Mouse (Mus musculus): Measurements from ENCODE around the gene Lama2. TPM values are rescaled to one million over a fixed set of nuclear protein-coding genes. Genes with fewer than 3 reads are reported as not detected.
A peak's percentile ranks its signal among the peaks of the same experiment; 100 is the strongest.

Lama2 gene
- polyA plus RNA-seq, 2 experiments = 14.6 to 20.5 TPM

DNA sequence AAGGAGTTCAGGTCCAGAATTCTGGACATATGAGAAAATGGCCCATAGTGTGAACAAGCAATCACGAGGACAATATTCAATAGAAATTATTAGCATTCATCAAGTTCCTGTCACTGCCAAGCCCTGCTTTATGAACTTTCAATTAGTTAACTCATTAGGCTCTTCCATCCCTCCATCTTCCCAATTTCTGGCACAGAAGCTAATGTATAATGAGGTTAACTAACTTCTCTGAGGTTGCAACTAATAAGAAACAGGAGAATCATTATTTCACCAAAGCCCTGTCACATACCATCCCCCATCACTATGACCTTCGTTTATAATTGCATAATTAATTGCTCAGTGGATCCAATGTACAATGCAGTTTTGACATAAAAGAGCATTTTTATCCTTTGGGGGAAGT is 16.2 kb upstream of the Lama2 start:
- Histone ChIP-seq H3K36me3 (ENCODE audit: control insufficient read depth, insufficient read depth, low read length) (no peaks in the 10 kb centered on the region), H3K9me3 (ENCODE audit: control insufficient read depth, low read length) (no peaks in the 10 kb centered on the region), H3K4me2 (replicated peaks; ENCODE audit: low read depth, low read length, severe bottlenecking) (no peak overlapping the region), H3K27ac (replicated peaks; ENCODE audit: low read depth, low read length) (no peak overlapping the region), H3K27me3 (ENCODE audit: control insufficient read depth, insufficient read depth, low read length) (no peaks in the 10 kb centered on the region), H3K9ac (ENCODE audit: low read depth, low read length, severe bottlenecking) (no peak overlapping the region), H3K4me1 (ENCODE audit: control insufficient read depth, insufficient read depth, low read length) (no peaks in the 10 kb centered on the region), H3K4me3 (replicated peaks; ENCODE audit: low read length) (no peak overlapping the region)
- ATAC-seq (ENCODE audit: low FRiP score, low read depth) = no peak
- DNase-seq (ENCODE audit: low spot score) = no peak
- TF ChIP-seq POLR2A (IDR thresholded peaks at IDR 0.05; ENCODE audit: borderline replicate concordance, extremely low read depth, insufficient read depth, insufficient read length) = no peak
- 51% methylated on average over 2 of the region's 2 CpGs for WGBS

DNA sequence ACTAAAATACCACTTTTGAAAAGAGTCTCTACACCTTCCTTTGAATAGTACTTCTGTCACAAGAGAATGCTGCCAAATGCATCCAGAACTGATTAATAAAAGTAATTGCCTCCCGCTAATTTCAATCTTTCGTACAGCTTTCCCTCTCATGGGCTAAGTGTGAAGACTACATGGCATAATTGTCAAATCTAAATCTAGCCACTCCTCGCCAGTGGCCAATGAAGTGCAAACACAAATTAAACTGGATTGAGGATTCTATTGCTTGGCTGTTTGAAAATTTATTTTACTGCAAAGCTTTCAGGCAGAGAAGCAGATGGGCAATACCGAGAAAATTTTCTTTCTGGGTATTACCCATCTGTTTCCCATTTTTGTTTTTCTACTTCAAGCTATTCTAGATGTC is 11.4 kb upstream of the Lama2 start:
- no peaks in the 10 kb centered on the region for H3K4me1 ChIP-seq (ENCODE audit: control insufficient read depth, insufficient read depth, low read length)
- TF ChIP-seq POLR2A (IDR thresholded peaks at IDR 0.05; ENCODE audit: borderline replicate concordance, extremely low read depth, insufficient read depth, insufficient read length) = no peak
- no peak overlapping the region for H3K27ac ChIP-seq (replicated peaks; ENCODE audit: low read depth, low read length)
- 69% methylated on average over 4 of the region's 4 CpGs for WGBS
- H3K9ac ChIP-seq (ENCODE audit: low read depth, low read length, severe bottlenecking) = no peak overlapping the region
- no peak for DNase-seq (ENCODE audit: low spot score)
- no peak overlapping the region for H3K4me2 ChIP-seq (replicated peaks; ENCODE audit: low read depth, low read length, severe bottlenecking)
- no peak for ATAC-seq (ENCODE audit: low FRiP score, low read depth)
- no peak overlapping the region for H3K4me3 ChIP-seq (replicated peaks; ENCODE audit: low read length)
- no peaks in the 10 kb centered on the region for H3K9me3 ChIP-seq (ENCODE audit: control insufficient read depth, low read length)
- H3K36me3 ChIP-seq (ENCODE audit: control insufficient read depth, insufficient read depth, low read length) = no peaks in the 10 kb centered on the region
- H3K27me3 ChIP-seq (ENCODE audit: control insufficient read depth, insufficient read depth, low read length) = no peaks in the 10 kb centered on the region

DNA sequence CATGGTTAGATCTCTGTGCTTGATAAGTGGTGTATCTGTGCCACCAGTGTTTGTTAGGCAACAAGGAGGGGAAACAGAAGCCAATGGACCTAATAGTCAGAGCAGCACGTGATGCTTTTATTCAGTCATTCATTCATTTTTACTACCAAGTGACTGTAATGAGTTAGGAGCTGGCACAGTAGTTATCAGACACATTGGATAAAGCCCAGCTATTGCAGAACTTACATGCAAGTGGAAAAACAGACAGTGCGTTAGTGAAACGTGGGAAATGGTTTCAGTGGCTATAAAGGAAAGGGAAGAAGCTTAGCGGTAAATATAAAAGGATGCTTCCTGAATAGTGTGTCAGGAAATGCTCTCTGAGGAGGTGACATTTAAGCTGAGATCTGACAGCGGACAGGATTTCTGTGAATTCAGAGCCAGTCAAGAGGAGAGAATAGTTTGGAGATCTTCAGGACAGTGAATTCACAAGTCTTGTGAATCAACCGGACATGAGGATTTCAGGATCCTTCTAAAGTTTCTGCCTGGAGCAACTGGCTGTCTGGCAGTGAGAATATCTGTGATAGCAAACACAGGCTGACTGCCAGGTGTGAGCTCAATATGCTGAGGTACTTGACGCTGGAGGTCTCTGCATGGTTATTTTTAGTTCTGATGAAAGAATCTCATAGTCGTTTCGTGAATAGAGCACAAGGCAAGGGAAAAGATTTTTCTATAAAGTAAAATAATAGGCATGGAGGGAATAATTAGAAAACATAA is 2.3 kb upstream of the Lama2 start:
- no peaks in the 10 kb centered on the region for H3K36me3 ChIP-seq (ENCODE audit: control insufficient read depth, insufficient read depth, low read length)
- no peak overlapping the region for H3K27ac ChIP-seq (replicated peaks; ENCODE audit: low read depth, low read length)
- TF ChIP-seq POLR2A (IDR thresholded peaks at IDR 0.05; ENCODE audit: borderline replicate concordance, extremely low read depth, insufficient read depth, insufficient read length) = no peak
- DNase-seq (ENCODE audit: low spot score) (peak; percentile 45), ATAC-seq (ENCODE audit: low FRiP score, low read depth) (0 out of 2 replicates have a peak, but pooled peaks have one; percentile 41)
- H3K4me3 ChIP-seq (replicated peaks; ENCODE audit: low read length) = no peak overlapping the region
- WGBS = 50% methylated on average over 9 of the region's 9 CpGs
- H3K4me2 ChIP-seq (replicated peaks; ENCODE audit: low read depth, low read length, severe bottlenecking) = no peak overlapping the region
- no peaks in the 10 kb centered on the region for H3K27me3 ChIP-seq (ENCODE audit: control insufficient read depth, insufficient read depth, low read length)
- no peaks in the 10 kb centered on the region for H3K9me3 ChIP-seq (ENCODE audit: control insufficient read depth, low read length)
- no peak overlapping the region for H3K9ac ChIP-seq (ENCODE audit: low read depth, low read length, severe bottlenecking)
- H3K4me1 ChIP-seq (ENCODE audit: control insufficient read depth, insufficient read depth, low read length) = 0 out of 2 replicates have a peak, but pooled peaks cover 6% of the 10 kb centered on the region

DNA sequence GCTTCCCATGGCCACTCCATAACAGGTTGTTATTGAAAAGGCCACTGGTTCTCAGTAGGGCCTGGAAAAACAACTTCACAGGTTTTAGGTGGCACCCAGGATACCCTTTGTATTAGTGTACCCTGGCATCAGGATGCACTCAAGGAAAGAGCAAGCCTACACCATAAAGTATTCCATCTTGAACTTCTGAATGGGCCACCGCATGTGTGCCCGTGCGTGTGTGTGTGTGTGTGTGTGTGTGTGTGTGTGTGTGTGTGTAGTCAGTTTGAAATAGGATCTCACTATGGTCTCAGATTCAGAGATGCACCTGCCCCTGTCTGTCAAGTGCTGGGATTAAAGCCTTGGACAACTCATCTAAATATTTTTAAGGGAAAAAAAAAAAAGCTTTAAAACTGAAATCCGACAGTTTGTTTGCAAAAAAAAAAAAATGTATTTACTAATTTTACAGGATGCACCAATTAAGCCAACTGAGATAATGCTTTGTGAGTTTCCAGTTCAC is 2.0 kb downstream of the Lama2 start:
- TF ChIP-seq POLR2A (IDR thresholded peaks at IDR 0.05; ENCODE audit: borderline replicate concordance, extremely low read depth, insufficient read depth, insufficient read length) = no peak
- H3K4me2 ChIP-seq (replicated peaks; ENCODE audit: low read depth, low read length, severe bottlenecking) = no peak overlapping the region
- H3K9ac ChIP-seq (ENCODE audit: low read depth, low read length, severe bottlenecking) = no peak overlapping the region
- no peaks in the 10 kb centered on the region for H3K36me3 ChIP-seq (ENCODE audit: control insufficient read depth, insufficient read depth, low read length)
- 76% methylated on average over 4 of the region's 4 CpGs for WGBS
- no peak overlapping the region for H3K27ac ChIP-seq (replicated peaks; ENCODE audit: low read depth, low read length)
- H3K4me1 ChIP-seq (ENCODE audit: control insufficient read depth, insufficient read depth, low read length) = peaks cover 9% of the 10 kb centered on the region; the same call in 1 of the 2 replicates
- no peaks in the 10 kb centered on the region for H3K9me3 ChIP-seq (ENCODE audit: control insufficient read depth, low read length)
- peak; percentile 45 for DNase-seq (ENCODE audit: low spot score)
- no peaks in the 10 kb centered on the region for H3K27me3 ChIP-seq (ENCODE audit: control insufficient read depth, insufficient read depth, low read length)
- H3K4me3 ChIP-seq (replicated peaks; ENCODE audit: low read length) = no peak overlapping the region
- ATAC-seq (ENCODE audit: low FRiP score, low read depth) = 0 out of 2 replicates have a peak, but pooled peaks have one; percentile 14

DNA sequence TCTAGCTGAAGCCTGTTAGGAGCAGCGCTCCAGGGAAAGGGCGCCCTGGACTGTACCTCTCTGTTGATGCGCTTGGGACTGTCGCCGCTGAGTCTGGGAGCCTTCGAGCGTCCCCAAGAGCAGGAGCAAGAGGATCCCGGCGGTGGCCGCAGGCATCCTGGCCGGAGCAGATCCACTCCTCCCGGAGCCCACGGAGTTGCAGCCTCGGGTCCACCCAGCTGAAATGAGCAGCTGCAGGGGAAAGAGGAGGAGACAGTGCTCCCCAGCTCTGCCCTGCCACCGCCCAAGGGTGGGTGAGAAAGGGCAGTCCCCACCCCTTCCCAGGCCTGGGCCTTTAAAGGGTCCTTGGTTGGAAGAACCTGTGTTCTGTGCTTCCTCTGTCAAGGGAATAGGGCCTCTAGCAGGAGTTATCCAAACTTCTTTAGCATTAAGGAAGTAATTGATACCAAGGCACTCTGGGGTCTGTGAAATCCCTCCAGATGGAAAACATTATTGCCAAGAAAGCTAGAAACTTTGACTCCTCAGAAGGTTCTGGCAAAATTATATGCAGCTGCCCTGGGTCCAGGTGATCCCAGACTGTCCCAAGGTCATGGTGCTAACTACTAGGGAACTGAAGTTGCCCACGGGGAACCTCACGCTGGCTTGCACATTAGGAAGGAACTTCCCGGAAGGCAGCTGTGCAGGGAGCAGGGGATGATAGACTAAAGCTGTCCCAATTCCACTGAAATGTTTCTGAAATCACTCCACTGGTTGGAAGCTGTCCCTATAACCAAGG is 2.7 kb downstream of the Lama2 start:
- H3K27me3 ChIP-seq (ENCODE audit: control insufficient read depth, insufficient read depth, low read length) = no peaks in the 10 kb centered on the region
- H3K27ac ChIP-seq (replicated peaks; ENCODE audit: low read depth, low read length) = peak overlapping the region; percentile 75
- H3K4me2 ChIP-seq (replicated peaks; ENCODE audit: low read depth, low read length, severe bottlenecking) = peak overlapping the region; percentile 79
- peak; percentile 43 for DNase-seq (ENCODE audit: low spot score)
- TF ChIP-seq POLR2A (IDR thresholded peaks at IDR 0.05; ENCODE audit: borderline replicate concordance, extremely low read depth, insufficient read depth, insufficient read length) = no peak
- 2% methylated on average over 18 of the region's 18 CpGs for WGBS
- H3K4me1 ChIP-seq (ENCODE audit: control insufficient read depth, insufficient read depth, low read length) = peaks cover 6% of the 10 kb centered on the region; the same call in 1 of the 2 replicates
- H3K36me3 ChIP-seq (ENCODE audit: control insufficient read depth, insufficient read depth, low read length) = no peaks in the 10 kb centered on the region
- peak overlapping the region; percentile 46 for H3K4me3 ChIP-seq (replicated peaks; ENCODE audit: low read length)
- no peaks in the 10 kb centered on the region for H3K9me3 ChIP-seq (ENCODE audit: control insufficient read depth, low read length)
- peak overlapping the region; percentile 59 for H3K9ac ChIP-seq (ENCODE audit: low read depth, low read length, severe bottlenecking)
- peak; percentile 76 for ATAC-seq (ENCODE audit: low FRiP score, low read depth)
